Comparison of ENCODE assay signal across 10 mouse cellular contexts in genomic region chr3:25679373-25679772, GRCm38 (mm10).
DNase-seq lines count a peak whose midpoint lies in the region; ATAC-seq lines count a peak whose summit lies in the region.
"Had no signal": no experiment of that assay in that cellular context is flagged by ENCODE, and none has a peak within 500 bp of the region (broad histone marks: within the 10 kb centered on the region; RNA-seq: fewer than 3 reads in every experiment).

No protein-coding gene starts in this region.

- no peak overlapping the region for H3K4me3 ChIP-seq in heart, embryonic 12.5 days
- H3K4me3 ChIP-seq: embryonic facial prominence, embryonic 12.5 days; heart, embryonic 13.5 days had no signal

- H3K9me3 ChIP-seq in heart, embryonic 12.5 days (replicated peaks) = no peaks in the 10 kb centered on the region
- H3K9me3 ChIP-seq: embryonic facial prominence, embryonic 12.5 days; heart, embryonic 13.5 days had no signal

- no peaks in the 10 kb centered on the region for H3K4me1 ChIP-seq in heart, embryonic 12.5 days (replicated peaks)
- H3K4me1 ChIP-seq: embryonic facial prominence, embryonic 12.5 days; heart, embryonic 13.5 days had no signal

- no peak for ATAC-seq in heart, embryonic 12.5 days (ENCODE audit: insufficient number of reproducible peaks, low FRiP score)

- no peak overlapping the region for H3K4me2 ChIP-seq in heart, embryonic 12.5 days
- H3K4me2 ChIP-seq: embryonic facial prominence, embryonic 12.5 days; heart, embryonic 13.5 days had no signal

- H3K27me3 ChIP-seq in heart, embryonic 12.5 days (replicated peaks) = no peaks in the 10 kb centered on the region
- H3K27me3 ChIP-seq: embryonic facial prominence, embryonic 12.5 days; heart, embryonic 13.5 days had no signal

- DNase-seq in heart, adult 18-20 months = peak; percentile 6 to 36
- peak; percentile 26 for DNase-seq in Muller cell, postnatal 12 days (ENCODE audit: inconsistent ontology term)
- DNase-seq in heart, adult 9 months (ENCODE audit: low spot score in 2 of 2) = peak; percentile 4 to 41
- peak; percentile 81 for DNase-seq in layer of hippocampus, adult 9-11 months
- DNase-seq in thymus, postnatal 0 days (ENCODE audit: low spot score) = no peak
- no peak for DNase-seq in urinary bladder, postnatal 4 days (ENCODE audit: low spot score in 2 of 2)
- no peak for DNase-seq in ovary, adult 18-20 months (ENCODE audit: low spot score)

- H3K27ac ChIP-seq in heart, embryonic 12.5 days (ENCODE audit: poor library complexity, severe bottlenecking) = no peak overlapping the region
- H3K27ac ChIP-seq: embryonic facial prominence, embryonic 12.5 days; heart, embryonic 13.5 days had no signal

- no peak overlapping the region for H3K9ac ChIP-seq in heart, embryonic 12.5 days
- H3K9ac ChIP-seq: embryonic facial prominence, embryonic 12.5 days; heart, embryonic 13.5 days had no signal

- no peaks in the 10 kb centered on the region for H3K36me3 ChIP-seq in heart, embryonic 12.5 days
- H3K36me3 ChIP-seq: embryonic facial prominence, embryonic 12.5 days; heart, embryonic 13.5 days had no signal

- whole genome bisulfite sequencing in heart, embryonic 12.5 days = 57% methylated on average over 2 of the region's 2 CpGs

Comparison
In these comparisons a context has a peak if more than half of its experiments do, and no peak if none do; other contexts are left out.
1. DNase-seq: peak in heart, adult 18-20 months (2 of 2), Muller cell, postnatal 12 days (single experiment), heart, adult 9 months (2 of 2) and layer of hippocampus, adult 9-11 months (single experiment); none in thymus, postnatal 0 days (single experiment), urinary bladder, postnatal 4 days (0 of 2) and ovary, adult 18-20 months (single experiment).